Mouse (Mus musculus) neural tube, embryonic 13.5 days (tissue): ENCODE results near the gene Usp24. TPM values are rescaled to one million over a fixed set of nuclear protein-coding genes. Genes with fewer than 3 reads are reported as not detected.
A peak's percentile ranks its signal among the peaks of the same experiment; 100 is the strongest.

ENCODE experiments used
- ATAC-seq: fragments of 200-750 bp; cut with Nextera tagmentation; 2 replicates; pipeline ENCODE4 v1.8.0; 2017; ENCODE audit warnings: low read depth, mild to moderate bottlenecking, moderate TSS enrichment, moderate library complexity
- H3K27ac ChIP-seq: fragments of 300-500 bp; sonication (generic); replicated peaks from 2 replicates; pipeline ENCODE4 v1.5.1; 2015; ENCODE audit warnings: moderate library complexity, mild to moderate bottlenecking, inconsistent platforms
- H3K27me3 ChIP-seq: fragments of 300-500 bp; sonication (generic); 2 replicates; pipeline ENCODE4 v1.6.1; 2015; ENCODE audit warnings: mild to moderate bottlenecking, inconsistent platforms
- H3K36me3 ChIP-seq: fragments of 300-500 bp; sonication (generic); 2 replicates; pipeline ENCODE4 v1.6.1; 2015; ENCODE audit warnings: mild to moderate bottlenecking, inconsistent platforms
- H3K4me1 ChIP-seq: fragments of 300-500 bp; sonication (generic); replicated peaks from 2 replicates; pipeline ENCODE4 v1.6.1; 2015; ENCODE audit warnings: inconsistent platforms
- H3K4me2 ChIP-seq: fragments of 300-500 bp; sonication (generic); 2 replicates; pipeline ENCODE4 v1.6.1; 2015; ENCODE audit warnings: inconsistent platforms, mild to moderate bottlenecking, moderate library complexity
- H3K4me3 ChIP-seq: fragments of 300-500 bp; sonication (generic); 2 replicates; pipeline ENCODE4 v1.5.1; 2015; ENCODE audit warnings: mild to moderate bottlenecking, inconsistent platforms
- H3K9ac ChIP-seq: fragments of 300-500 bp; sonication (generic); 2 replicates; pipeline ENCODE4 v1.6.1; 2015; ENCODE audit warnings: moderate library complexity, mild to moderate bottlenecking, inconsistent platforms
- H3K9me3 ChIP-seq: fragments of 300-500 bp; sonication (generic); 2 replicates; pipeline ENCODE4 v1.6.1; 2016; ENCODE audit warnings: inconsistent platforms
- WGBS: fragments of 180-500 bp; shearing (Covaris S2); methylation state at CpG from one replicate; pipeline ENCODE4 v1.1.7; 2015; 5-methylcytosine and 5-hydroxymethylcytosine counted together
- polyA plus RNA-seq: library from polyadenylated mRNA; unstranded; fragments of >200 nt; fragmentation: Nextera tagmentation; extraction: Ambion mirVana; gene quantifications from 2 replicates; pipeline ENCODE4 v1.2.1, GENCODE M21; 2015

Gene Usp24
- polyA plus RNA-seq, 1 experiment from 2014 or later = 7.1 TPM

GRCm38 (mm10) chr4:106438763-106439162, 122.8 kb downstream of the Usp24 start:
- Histone ChIP-seq H3K27ac (no peak overlapping the region), H3K9ac (no peak overlapping the region), H3K4me2 (no peak overlapping the region), H3K36me3 (peaks cover 80% of the 10 kb centered on the region), H3K9me3 (no peaks in the 10 kb centered on the region), H3K4me3 (no peak overlapping the region), H3K27me3 (no peaks in the 10 kb centered on the region), H3K4me1 (peaks cover 10% of the 10 kb centered on the region; the same call in 1 of the 2 replicates)
- 90% methylated on average over 5 of the region's 5 CpGs for WGBS
- ATAC-seq = no peak

DNA sequence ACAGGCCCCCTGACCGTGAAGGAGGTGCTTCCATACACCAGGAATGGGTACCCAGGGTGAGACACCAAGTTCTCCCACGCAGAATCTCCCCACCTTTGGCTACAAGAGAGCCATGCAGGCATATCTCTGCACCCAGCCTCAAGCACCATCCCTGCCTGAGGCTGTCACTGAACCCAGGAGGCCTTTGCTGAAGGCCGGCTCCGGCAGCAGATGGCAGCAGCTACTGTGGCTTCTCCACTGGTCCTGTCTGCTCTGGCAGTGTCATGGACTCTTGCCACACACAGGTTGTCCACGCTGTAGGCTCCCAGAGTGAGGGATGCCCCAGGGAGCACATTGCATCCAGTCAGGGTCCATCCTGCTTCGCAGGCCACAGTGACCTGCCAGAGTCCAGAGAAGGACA, 127.2 kb downstream of the Usp24 start:
- Histone ChIP-seq H3K4me2 (no peak overlapping the region), H3K4me1 (peaks cover 10% of the 10 kb centered on the region; the same call in 1 of the 2 replicates), H3K9ac (no peak overlapping the region), H3K27ac (peak overlapping the region; percentile 23; the same call in 1 of the 2 replicates), H3K4me3 (no peak overlapping the region), H3K36me3 (peaks cover 40% of the 10 kb centered on the region), H3K27me3 (no peaks in the 10 kb centered on the region), H3K9me3 (no peaks in the 10 kb centered on the region)
- ATAC-seq = no peak
- 78% methylated on average over 6 of the region's 6 CpGs for WGBS

DNA sequence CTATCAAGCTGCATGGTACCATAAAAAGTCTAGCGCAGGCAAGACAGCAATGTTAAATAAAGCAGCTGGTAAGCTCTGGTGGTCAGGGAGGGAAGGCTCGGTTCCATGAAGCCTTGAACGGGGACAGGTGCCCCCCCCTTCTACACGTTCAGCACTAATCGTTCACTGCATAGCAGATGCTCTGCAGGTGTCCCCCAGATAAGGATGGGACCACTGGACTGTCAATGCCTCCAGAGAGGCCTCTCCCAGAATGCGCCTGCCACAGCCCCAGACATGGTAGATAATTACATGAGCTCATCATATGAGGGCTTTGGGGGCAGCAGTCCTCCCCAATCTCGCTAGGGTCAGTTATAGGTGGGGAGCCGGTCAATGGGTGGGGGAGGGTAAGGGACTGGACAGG, 133.3 kb downstream of the Usp24 start:
- H3K36me3 ChIP-seq = no peaks in the 10 kb centered on the region
- H3K27me3 ChIP-seq = no peaks in the 10 kb centered on the region
- ATAC-seq = no peak
- no peak overlapping the region for H3K27ac ChIP-seq
- no peak overlapping the region for H3K4me2 ChIP-seq
- H3K4me1 ChIP-seq = no peaks in the 10 kb centered on the region
- H3K4me3 ChIP-seq = no peak overlapping the region
- no peaks in the 10 kb centered on the region for H3K9me3 ChIP-seq
- no peak overlapping the region for H3K9ac ChIP-seq
- WGBS = 83% methylated on average over 8 of the region's 8 CpGs

DNA sequence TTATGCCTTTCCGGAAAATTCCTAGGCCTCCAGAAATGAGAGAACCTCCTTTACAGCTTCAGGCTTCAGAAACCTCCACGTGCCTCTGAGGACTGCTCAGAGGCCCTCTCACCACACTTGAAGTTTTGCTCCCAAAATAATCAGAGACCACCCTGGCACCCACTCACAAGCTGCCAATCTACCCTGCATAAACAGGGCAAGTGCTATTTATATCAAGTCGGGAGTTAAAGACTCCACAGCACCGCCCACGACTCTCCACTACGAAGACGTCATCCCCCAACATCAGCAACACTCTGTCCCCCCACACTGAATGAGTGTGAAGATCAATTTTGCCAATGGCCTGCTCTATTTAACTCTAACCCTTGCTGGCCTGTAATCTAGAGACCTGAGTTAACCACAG, 136.4 kb downstream of the Usp24 start:
- 84% methylated on average over 7 of the region's 7 CpGs for WGBS
- Histone ChIP-seq H3K4me2 (no peak overlapping the region), H3K9me3 (no peaks in the 10 kb centered on the region), H3K27me3 (no peaks in the 10 kb centered on the region), H3K27ac (no peak overlapping the region), H3K4me3 (no peak overlapping the region), H3K36me3 (no peaks in the 10 kb centered on the region), H3K4me1 (no peaks in the 10 kb centered on the region), H3K9ac (no peak overlapping the region)
- ATAC-seq = no peak

GRCm38 (mm10) chr4:106453108-106453507, 137.1 kb downstream of the Usp24 start:
- Histone ChIP-seq H3K36me3 (no peaks in the 10 kb centered on the region), H3K27ac (no peak overlapping the region), H3K4me1 (no peaks in the 10 kb centered on the region), H3K4me2 (no peak overlapping the region), H3K9ac (no peak overlapping the region), H3K9me3 (no peaks in the 10 kb centered on the region), H3K4me3 (no peak overlapping the region), H3K27me3 (no peaks in the 10 kb centered on the region)
- WGBS = 86% methylated on average over 5 of the region's 5 CpGs
- no peak for ATAC-seq

- Histone ChIP-seq H3K9me3 (no peaks in the 10 kb centered on the region), H3K9ac (no peak overlapping the region), H3K27me3 (no peaks in the 10 kb centered on the region), H3K27ac (no peak overlapping the region), H3K36me3 (no peaks in the 10 kb centered on the region), H3K4me2 (no peak overlapping the region), H3K4me1 (no peaks in the 10 kb centered on the region), H3K4me3 (no peak overlapping the region)
- ATAC-seq = no peak
- 81% methylated on average over 4 of the region's 4 CpGs for WGBS
Observed at GRCm38 (mm10) chr4:106453516-106453915, 137.5 kb downstream of the Usp24 start.

DNA sequence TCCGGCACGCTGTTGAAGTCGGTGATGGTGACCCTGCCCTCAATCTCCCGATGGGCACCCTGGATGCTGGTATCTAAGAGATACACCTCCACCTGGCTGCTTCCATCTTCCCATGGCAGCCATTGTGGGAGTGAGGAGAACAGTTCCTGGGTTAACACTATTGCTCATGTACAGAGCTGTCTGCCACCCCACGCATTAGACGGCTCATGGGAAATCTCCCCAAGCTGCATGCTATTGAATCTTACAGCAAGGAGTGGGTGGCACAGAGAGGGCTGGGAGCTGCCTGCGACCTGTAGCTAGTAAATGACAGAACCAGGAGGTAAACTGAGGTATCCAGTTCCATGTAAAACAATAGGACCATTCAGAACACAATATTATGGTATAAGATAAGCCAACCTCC, 138.5 kb downstream of the Usp24 start:
- H3K4me3 ChIP-seq = no peak overlapping the region
- WGBS = 94% methylated on average over 7 of the region's 7 CpGs
- ATAC-seq = no peak
- no peaks in the 10 kb centered on the region for H3K4me1 ChIP-seq
- H3K9ac ChIP-seq = no peak overlapping the region
- no peaks in the 10 kb centered on the region for H3K27me3 ChIP-seq
- H3K4me2 ChIP-seq = no peak overlapping the region
- no peaks in the 10 kb centered on the region for H3K9me3 ChIP-seq
- H3K27ac ChIP-seq = no peak overlapping the region
- no peaks in the 10 kb centered on the region for H3K36me3 ChIP-seq

DNA sequence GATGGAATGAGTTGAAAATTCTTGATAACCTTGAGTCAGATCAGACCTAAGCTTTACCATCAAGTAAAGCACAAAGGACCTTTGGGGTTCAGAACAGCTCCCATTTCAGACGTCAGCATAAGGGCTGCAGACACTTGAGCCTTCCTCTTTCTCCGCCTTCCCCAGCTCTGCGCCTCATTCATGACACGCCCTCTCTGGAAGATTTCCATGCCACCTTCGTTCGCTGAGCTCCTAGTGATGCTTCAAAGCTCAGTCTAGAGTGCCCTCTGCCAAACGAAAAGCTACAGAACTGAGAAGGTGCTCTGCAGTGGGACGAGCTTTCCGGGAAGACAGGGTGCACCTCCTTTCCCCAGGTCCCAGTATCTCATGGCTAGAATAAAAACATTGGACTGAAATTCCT, 146.0 kb downstream of the Usp24 start:
- Histone ChIP-seq H3K4me1 (peaks cover 19% of the 10 kb centered on the region), H3K9me3 (no peaks in the 10 kb centered on the region), H3K9ac (no peak overlapping the region), H3K4me2 (no peak overlapping the region), H3K27ac (no peak overlapping the region), H3K36me3 (no peaks in the 10 kb centered on the region), H3K27me3 (peaks cover 36% of the 10 kb centered on the region), H3K4me3 (no peak overlapping the region)
- ATAC-seq = no peak
- WGBS = 76% methylated on average over 9 of the region's 9 CpGs

DNA sequence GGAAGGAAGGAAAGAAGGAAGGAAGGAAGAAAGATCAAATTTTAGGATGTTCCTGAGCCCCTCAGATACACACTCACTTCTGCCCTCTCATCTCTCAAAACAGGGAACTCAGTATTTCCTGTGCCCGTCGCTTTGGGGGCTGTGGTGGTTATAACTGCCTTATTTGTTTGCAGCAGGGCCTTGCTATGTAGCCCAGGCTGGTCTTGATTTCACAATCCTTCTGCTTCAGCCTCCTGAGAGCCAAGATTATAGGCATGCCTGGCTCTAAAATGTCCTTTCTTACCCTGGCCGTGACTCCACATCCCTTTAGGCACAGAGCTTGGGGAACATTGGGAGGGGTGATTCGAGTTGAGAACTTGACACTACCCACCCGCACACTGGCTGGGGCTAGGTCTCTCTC, 146.5 kb downstream of the Usp24 start:
- ATAC-seq = no peak

DNA sequence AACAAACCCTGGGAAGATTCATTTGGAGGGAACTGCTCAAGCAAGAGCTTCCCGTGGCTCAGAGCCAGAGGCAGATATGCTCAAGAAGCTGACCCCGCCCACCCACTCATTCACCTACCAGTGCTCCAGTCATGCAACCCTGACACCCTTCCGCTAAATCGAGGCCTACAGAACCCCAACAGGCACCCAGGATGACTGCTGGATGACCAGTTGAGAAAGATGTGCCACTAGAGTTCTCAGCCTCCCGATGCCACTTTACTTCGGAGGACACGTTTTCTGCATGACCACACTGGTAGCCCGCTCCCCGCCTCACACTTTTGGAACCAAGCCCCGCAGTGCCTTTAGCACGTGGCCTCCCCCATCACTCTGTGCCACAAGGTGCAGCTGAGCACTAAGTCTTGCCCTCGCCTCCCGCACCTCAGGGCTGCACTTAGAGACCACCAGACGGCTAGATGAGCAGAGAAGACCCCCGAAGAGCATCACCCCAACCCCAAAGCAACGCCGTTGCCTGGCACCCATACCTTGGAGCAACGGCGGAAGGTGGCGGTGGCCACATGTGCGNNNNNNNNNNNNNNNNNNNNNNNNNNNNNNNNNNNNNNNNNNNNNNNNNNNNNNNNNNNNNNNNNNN, 147.3 kb downstream of the Usp24 start:
- peaks cover 36% of the 10 kb centered on the region for H3K27me3 ChIP-seq
- peak; percentile 32; the same call in 1 of the 2 replicates for ATAC-seq
- H3K36me3 ChIP-seq = no peaks in the 10 kb centered on the region
- H3K9me3 ChIP-seq = no peaks in the 10 kb centered on the region
- no peak overlapping the region for H3K27ac ChIP-seq
- peak overlapping the region; percentile 39 for H3K4me3 ChIP-seq
- H3K9ac ChIP-seq = peak overlapping the region; percentile 62
- H3K4me1 ChIP-seq = peaks cover 19% of the 10 kb centered on the region
- 19% methylated on average over 21 of the region's 21 CpGs for WGBS
- peak overlapping the region; percentile 62 for H3K4me2 ChIP-seq

More for the DNA sequence above, 146.5 kb downstream of the Usp24 start:
- H3K4me1 ChIP-seq = peaks cover 19% of the 10 kb centered on the region
- H3K27me3 ChIP-seq = peaks cover 36% of the 10 kb centered on the region
- no peaks in the 10 kb centered on the region for H3K36me3 ChIP-seq
- no peaks in the 10 kb centered on the region for H3K9me3 ChIP-seq
- H3K9ac ChIP-seq = no peak overlapping the region
- no peak overlapping the region for H3K4me2 ChIP-seq
- WGBS = 67% methylated on average over 5 of the region's 5 CpGs
- H3K4me3 ChIP-seq = no peak overlapping the region
- no peak overlapping the region for H3K27ac ChIP-seq

DNA sequence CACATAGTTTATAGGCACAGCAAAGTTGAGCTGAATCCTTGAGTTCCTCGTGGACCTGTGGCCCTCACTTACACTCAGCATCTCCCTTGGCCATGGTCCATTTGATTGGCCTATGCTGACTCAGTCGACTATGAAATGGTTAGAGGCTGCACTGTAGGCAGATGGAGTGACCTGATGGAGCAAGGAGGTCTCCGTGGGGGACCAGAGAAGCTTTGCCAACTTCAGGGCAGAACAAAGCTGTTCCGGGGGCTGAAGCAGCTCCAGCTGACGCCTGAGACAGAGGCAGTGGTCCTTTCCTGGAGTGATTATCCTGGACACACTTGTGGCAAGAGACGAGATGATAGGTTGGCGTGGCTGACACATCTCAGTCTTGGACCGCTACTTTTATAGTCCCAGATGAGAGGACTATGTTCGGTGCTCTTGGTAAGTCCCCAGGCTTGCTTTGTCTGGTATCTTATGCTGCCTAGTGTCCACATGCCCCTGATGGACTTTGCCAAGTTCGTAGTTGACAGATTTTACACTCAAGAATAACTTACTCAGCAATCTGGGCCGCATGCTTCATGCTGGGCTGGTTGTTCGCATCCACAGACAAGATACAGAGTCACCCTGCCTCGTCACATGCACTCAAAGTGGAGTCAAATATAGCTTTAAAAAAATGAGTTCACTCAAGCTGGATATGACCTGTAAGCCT, 151.6 kb downstream of the Usp24 start:
- Histone ChIP-seq H3K4me2 (no peak overlapping the region), H3K9me3 (no peaks in the 10 kb centered on the region), H3K9ac (no peak overlapping the region), H3K27me3 (peaks cover 26% of the 10 kb centered on the region), H3K36me3 (no peaks in the 10 kb centered on the region), H3K27ac (no peak overlapping the region), H3K4me3 (no peak overlapping the region), H3K4me1 (peaks cover 19% of the 10 kb centered on the region)
- no peak for ATAC-seq
- 85% methylated on average over 13 of the region's 13 CpGs for WGBS

DNA sequence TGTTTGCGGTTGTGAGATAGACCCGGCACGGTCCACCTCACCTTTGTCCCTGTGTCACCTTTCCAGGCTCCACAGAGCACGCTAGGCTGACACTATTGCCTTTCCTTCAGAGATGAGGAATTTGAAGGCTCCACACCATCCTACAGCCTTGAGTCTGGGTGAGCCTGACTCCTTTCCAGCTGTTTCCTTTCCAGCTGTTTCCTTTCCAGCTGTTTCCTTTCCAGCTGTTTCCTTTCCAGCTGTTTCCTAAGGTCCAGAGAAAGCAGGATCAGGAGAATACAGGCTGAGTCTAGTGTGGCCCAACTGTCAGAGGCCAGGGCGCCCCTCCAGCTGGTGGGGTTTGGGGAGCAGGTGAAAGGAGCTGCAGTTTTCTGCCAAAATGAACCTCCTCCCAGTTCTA, 154.9 kb downstream of the Usp24 start:
- Histone ChIP-seq H3K4me2 (no peak overlapping the region), H3K36me3 (no peaks in the 10 kb centered on the region), H3K4me1 (peaks cover 3% of the 10 kb centered on the region; the same call in 1 of the 2 replicates), H3K9me3 (no peaks in the 10 kb centered on the region), H3K27ac (no peak overlapping the region), H3K9ac (no peak overlapping the region), H3K4me3 (no peak overlapping the region), H3K27me3 (no peaks in the 10 kb centered on the region)
- no peak for ATAC-seq
- WGBS = 81% methylated on average over 5 of the region's 5 CpGs

- Histone ChIP-seq H3K27ac (no peak overlapping the region), H3K4me1 (peaks cover 3% of the 10 kb centered on the region; the same call in 1 of the 2 replicates), H3K9me3 (no peaks in the 10 kb centered on the region), H3K9ac (no peak overlapping the region), H3K4me2 (no peak overlapping the region), H3K36me3 (no peaks in the 10 kb centered on the region), H3K4me3 (no peak overlapping the region), H3K27me3 (no peaks in the 10 kb centered on the region)
- ATAC-seq = peak; percentile 79
- WGBS = 16% methylated on average over 3 of the region's 3 CpGs
Observed at GRCm38 (mm10) chr4:106472335-106472734, 156.3 kb downstream of the Usp24 start.
